Mouse (Mus musculus) CH12.LX (cell line): ENCODE measurements around the gene Gm4307. TPM values are rescaled to one million over a fixed set of nuclear protein-coding genes. Genes with fewer than 3 reads are reported as not detected.
"Not testable (repeated sequence)": the region's sequence is repeated elsewhere in the genome, so short reads cannot be mapped to it uniquely, and the experiment has no call there.

Source experiments
- DNase-seq: peaks from one replicate; pipeline ENCODE4 v3.0.0-alpha.2; 2013; ENCODE audit errors: extremely low read depth
- H3K27ac ChIP-seq: 2 replicates; pipeline ENCODE4 v1.5.1; 2012; ENCODE audit warnings: low read depth, mild to moderate bottlenecking, control low read depth, moderate library complexity; ENCODE audit not compliant: insufficient read depth
- H3K27me3 ChIP-seq: replicated peaks from 2 replicates; pipeline ENCODE3; 2012; ENCODE audit warnings: inconsistent platforms
- H3K36me3 ChIP-seq, 2 experiments: replicated peaks in 1 of 2; 2 replicates each; pipeline versions ENCODE3 to v1.6.1; 2012; ENCODE audit warnings: inconsistent platforms in 1 of 2, low read length in 1 of 2, mild to moderate bottlenecking in 1 of 2, mixed read lengths in 1 of 2, moderate library complexity in 1 of 2; ENCODE audit not compliant: control insufficient read depth in 1 of 2, insufficient read depth in 1 of 2
- H3K4me1 ChIP-seq, 2 experiments: 2 replicates each; pipeline ENCODE4 v1.6.1; 2012; ENCODE audit warnings: inconsistent platforms in 1 of 2, moderate library complexity in 1 of 2; ENCODE audit not compliant: insufficient read depth in 2 of 2, control insufficient read depth in 1 of 2
- H3K4me2 ChIP-seq: 2 replicates; pipeline ENCODE4 v1.6.1; 2012; ENCODE audit warnings: low read depth, mild to moderate bottlenecking, control low read depth; ENCODE audit not compliant: poor library complexity, insufficient read depth, severe bottlenecking
- H3K4me3 ChIP-seq, 3 experiments: fragments of 150-350 bp in 1 of 3; sonication (generic) in 1 of 3; replicated peaks in 1 of 3; 2 replicates each; pipeline versions ENCODE3 to v1.5.1; 2011 to 2012; ENCODE audit warnings: low read depth in 2 of 3, low read length in 2 of 3, mild to moderate bottlenecking in 2 of 3, moderate library complexity in 2 of 3, control low read depth in 1 of 3, improper control_type of control experiment in 1 of 3, inconsistent platforms in 1 of 3, mixed read lengths in 1 of 3; ENCODE audit not compliant: poor library complexity in 1 of 3
- H3K79me2 ChIP-seq: replicated peaks from 2 replicates; pipeline ENCODE4 v1.6.1; 2012; ENCODE audit warnings: mild to moderate bottlenecking, moderate library complexity; ENCODE audit not compliant: control insufficient read depth, poor library complexity, insufficient read depth, severe bottlenecking; ENCODE audit errors: extremely low read depth
- H3K9ac ChIP-seq: 2 replicates; pipeline ENCODE4 v1.6.1; 2012; ENCODE audit warnings: low read depth, mild to moderate bottlenecking, control low read depth, moderate library complexity; ENCODE audit not compliant: insufficient read depth
- H3K9me3 ChIP-seq: replicated peaks from 2 replicates; pipeline ENCODE3; 2012; ENCODE audit warnings: low read length, inconsistent platforms, mixed read lengths
- dilution Hi-C: fragments of 300-500 bp; cut with MboI; formaldehyde crosslinking; loops from 2 replicates; pipeline ENCODE4 v1.14.3; 2020; ENCODE audit warnings: low sequenced_read_pairs; ENCODE audit not compliant: extremely low pct_unique_long_range_greater_than_20kb, extremely low pct_ligation_motif_present
- in situ Hi-C: fragments of 300-500 bp; cut with MboI; formaldehyde crosslinking; loops from 3 replicates; pipeline ENCODE4 v1.14.3; 2019; ENCODE audit warnings: low sequenced_read_pairs, low pct_ligation_motif_present, low pct_unique_long_range_greater_than_20kb, mixed read lengths
- polyA plus RNA-seq: library from polyadenylated mRNA; unstranded; fragments of >175 nt; gene quantifications from 2 replicates; pipeline ENCODE4 v1.2.1, GENCODE M21; 2012; ENCODE audit warnings: low read depth; ENCODE audit not compliant: insufficient read length
- total RNA-seq, 2 experiments: library from RNA; depleted of rRNA; stranded (reverse); fragments of 300-350 nt in 1 of 2; fragments of >200 nt in 1 of 2; gene quantifications; 2 replicates each; pipeline ENCODE4 v1.2.3; 2012 to 2014

Gene Gm4307
- total and polyA plus RNA-seq, 3 experiments: not detected

- dilution Hi-C loops: not testable (repeated sequence)
Measured at GRCm38 (mm10) chr10:100382460-100382859, 21.3 kb downstream of the Gm4307 start, which contains the start of gene Gm4312. Gene Gm4312 (minus strand): TSS chr10:100382560.

GRCm38 (mm10) chr10:100402301-100402700 lies 41.2 kb downstream of the Gm4307 start:
- H3K27me3 ChIP-seq, H3K4me3 ChIP-seq, H3K4me2 ChIP-seq, H3K4me1 ChIP-seq, H3K9ac ChIP-seq, H3K36me3 ChIP-seq, DNase-seq, in situ Hi-C loops, H3K79me2 ChIP-seq, H3K27ac ChIP-seq, dilution Hi-C loops: not testable (repeated sequence)
- peaks cover 13% of the 10 kb centered on the region for H3K9me3 ChIP-seq

More at GRCm38 (mm10) chr10:100382460-100382859, 21.3 kb downstream of the Gm4307 start, which contains the start of gene Gm4312:
- in situ Hi-C loops, H3K36me3 ChIP-seq, H3K4me2 ChIP-seq, H3K9me3 ChIP-seq, H3K4me1 ChIP-seq, H3K79me2 ChIP-seq, DNase-seq, H3K9ac ChIP-seq, H3K4me3 ChIP-seq, H3K27me3 ChIP-seq, H3K27ac ChIP-seq: not testable (repeated sequence)

Other genes with a start within 250 kb of the Gm4307 start
- not detected in 2 replicates for gene Gm4301, start 25.7 kb upstream of the Gm4307 start, total RNA-seq (2012; rRNA removed)
- gene Gm4301, start 25.7 kb upstream of the Gm4307 start, total RNA-seq (2014; rRNA removed): not detected in 2 replicates
- not detected in 2 replicates for gene Gm4301, start 25.7 kb upstream of the Gm4307 start, polyA plus RNA-seq
- not detected in 2 replicates for gene Gm4302, start 20.5 kb upstream of the Gm4307 start, total RNA-seq (2012; rRNA removed)
- not detected in 2 replicates for gene Gm4302, start 20.5 kb upstream of the Gm4307 start, total RNA-seq (2014; rRNA removed)
- gene Gm4302, start 20.5 kb upstream of the Gm4307 start, polyA plus RNA-seq: not detected in 2 replicates
- not detected in 2 replicates for gene Gm4303, start 15.4 kb upstream of the Gm4307 start, total RNA-seq (2012; rRNA removed)
- gene Gm4303, start 15.4 kb upstream of the Gm4307 start, total RNA-seq (2014; rRNA removed): not detected in 2 replicates
- not detected in 2 replicates for gene Gm4303, start 15.4 kb upstream of the Gm4307 start, polyA plus RNA-seq
- not detected in 2 replicates for gene Gm4305, start 10.2 kb upstream of the Gm4307 start, total RNA-seq (2012; rRNA removed)
- not detected in 2 replicates for gene Gm4305, start 10.2 kb upstream of the Gm4307 start, total RNA-seq (2014; rRNA removed)
- not detected in 2 replicates for gene Gm4305, start 10.2 kb upstream of the Gm4307 start, polyA plus RNA-seq
- gene Gm4312, start 21.2 kb downstream of the Gm4307 start, total RNA-seq (2012; rRNA removed): not detected in 2 replicates
- not detected in 2 replicates for gene Gm4312, start 21.2 kb downstream of the Gm4307 start, total RNA-seq (2014; rRNA removed)
- gene Gm4312, start 21.2 kb downstream of the Gm4307 start, polyA plus RNA-seq: not detected in 2 replicates
- not detected in 2 replicates for gene Tmtc3, start 126.0 kb downstream of the Gm4307 start, total RNA-seq (2012; rRNA removed)
- not detected in 2 replicates for gene Tmtc3, start 126.0 kb downstream of the Gm4307 start, total RNA-seq (2014; rRNA removed)
- not detected in 2 replicates for gene Tmtc3, start 126.0 kb downstream of the Gm4307 start, polyA plus RNA-seq
- 0.30 and 0.67 TPM in 2 replicates for gene Cep290, start 126.2 kb downstream of the Gm4307 start, total RNA-seq (2012; rRNA removed)
- not detected in 2 replicates for gene Cep290, start 126.2 kb downstream of the Gm4307 start, total RNA-seq (2014; rRNA removed)
- gene Cep290, start 126.2 kb downstream of the Gm4307 start, polyA plus RNA-seq: not detected in 2 replicates
- gene 4930430F08Rik, start 229.1 kb downstream of the Gm4307 start, total RNA-seq (2012; rRNA removed): not detected in 2 replicates
- not detected in 2 replicates for gene 4930430F08Rik, start 229.1 kb downstream of the Gm4307 start, total RNA-seq (2014; rRNA removed)
- gene 4930430F08Rik, start 229.1 kb downstream of the Gm4307 start, polyA plus RNA-seq: not detected in 2 replicates
- not detected in 2 replicates for gene 1700017N19Rik, start 229.1 kb downstream of the Gm4307 start, total RNA-seq (2012; rRNA removed)
- gene 1700017N19Rik, start 229.1 kb downstream of the Gm4307 start, total RNA-seq (2014; rRNA removed): not detected in 2 replicates
- gene 1700017N19Rik, start 229.1 kb downstream of the Gm4307 start, polyA plus RNA-seq: not detected in 2 replicates